Mouse (Mus musculus): ENCODE data around the gene Mthfr. TPM values are rescaled to one million over a fixed set of nuclear protein-coding genes. Genes with fewer than 3 reads are reported as not detected.

Gene Mthfr
- polyA plus RNA-seq, 2 experiments: 21.0 to 37.4 TPM

- WGBS: 85% methylated on average over 9 of the region's 9 CpGs
- H3K4me1 ChIP-seq (ENCODE audit: control insufficient read depth, insufficient read depth, low read length): no peaks in the 10 kb centered on the region
- H3K27ac ChIP-seq (replicated peaks; ENCODE audit: low read depth, low read length): no peak overlapping the region
- no peak overlapping the region for H3K4me3 ChIP-seq (replicated peaks; ENCODE audit: low read length)
- TF ChIP-seq POLR2A (IDR thresholded peaks at IDR 0.05; ENCODE audit: borderline replicate concordance, extremely low read depth, insufficient read depth, insufficient read length): no peak
- DNase-seq (ENCODE audit: low spot score): no peak
- H3K9me3 ChIP-seq (ENCODE audit: control insufficient read depth, low read length): no peaks in the 10 kb centered on the region
- H3K9ac ChIP-seq (ENCODE audit: low read depth, low read length, severe bottlenecking): no peak overlapping the region
- no peak for ATAC-seq (ENCODE audit: low FRiP score, low read depth)
- H3K36me3 ChIP-seq (ENCODE audit: control insufficient read depth, insufficient read depth, low read length): no peaks in the 10 kb centered on the region
- no peak overlapping the region for H3K4me2 ChIP-seq (replicated peaks; ENCODE audit: low read depth, low read length, severe bottlenecking)
- H3K27me3 ChIP-seq (ENCODE audit: control insufficient read depth, insufficient read depth, low read length): no peaks in the 10 kb centered on the region
Observed at GRCm38 (mm10) chr4:148069602-148070218, 30.8 kb downstream of the Mthfr start.

- Histone ChIP-seq H3K4me2 (replicated peaks; ENCODE audit: low read depth, low read length, severe bottlenecking) (no peak overlapping the region), H3K9me3 (ENCODE audit: control insufficient read depth, low read length) (no peaks in the 10 kb centered on the region), H3K4me1 (ENCODE audit: control insufficient read depth, insufficient read depth, low read length) (peaks cover 4% of the 10 kb centered on the region; the same call in 1 of the 2 replicates), H3K9ac (ENCODE audit: low read depth, low read length, severe bottlenecking) (no peak overlapping the region), H3K27me3 (ENCODE audit: control insufficient read depth, insufficient read depth, low read length) (no peaks in the 10 kb centered on the region), H3K27ac (replicated peaks; ENCODE audit: low read depth, low read length) (no peak overlapping the region), H3K4me3 (replicated peaks; ENCODE audit: low read length) (no peak overlapping the region), H3K36me3 (ENCODE audit: control insufficient read depth, insufficient read depth, low read length) (no peaks in the 10 kb centered on the region)
- 29% methylated on average over 5 of the region's 5 CpGs for WGBS
- ATAC-seq (ENCODE audit: low FRiP score, low read depth) (peak; percentile 29; the same call in 1 of the 2 replicates), DNase-seq (ENCODE audit: low spot score) (no peak)
- TF ChIP-seq POLR2A (IDR thresholded peaks at IDR 0.05; ENCODE audit: borderline replicate concordance, extremely low read depth, insufficient read depth, insufficient read length): no peak
Observed at GRCm38 (mm10) chr4:148071508-148071907, 32.6 kb downstream of the Mthfr start.

- Histone ChIP-seq H3K27me3 (ENCODE audit: control insufficient read depth, insufficient read depth, low read length) (no peaks in the 10 kb centered on the region), H3K27ac (replicated peaks; ENCODE audit: low read depth, low read length) (no peak overlapping the region), H3K9ac (ENCODE audit: low read depth, low read length, severe bottlenecking) (peak overlapping the region; percentile 46), H3K36me3 (ENCODE audit: control insufficient read depth, insufficient read depth, low read length) (0 out of 2 replicates have a peak, but pooled peaks cover 5% of the 10 kb centered on the region), H3K9me3 (ENCODE audit: control insufficient read depth, low read length) (no peaks in the 10 kb centered on the region), H3K4me3 (replicated peaks; ENCODE audit: low read length) (peak overlapping the region; percentile 27), H3K4me1 (ENCODE audit: control insufficient read depth, insufficient read depth, low read length) (peaks cover 4% of the 10 kb centered on the region; the same call in 1 of the 2 replicates), H3K4me2 (replicated peaks; ENCODE audit: low read depth, low read length, severe bottlenecking) (peak overlapping the region; percentile 48)
- ATAC-seq (ENCODE audit: low FRiP score, low read depth) (no peak), DNase-seq (ENCODE audit: low spot score) (no peak)
- WGBS: 47% methylated on average over 17 of the region's 17 CpGs
- TF ChIP-seq POLR2A (IDR thresholded peaks at IDR 0.05; ENCODE audit: borderline replicate concordance, extremely low read depth, insufficient read depth, insufficient read length): no peak
Observed at GRCm38 (mm10) chr4:148074521-148075189, 35.8 kb downstream of the Mthfr start.

- ATAC-seq (ENCODE audit: low FRiP score, low read depth) (no peak), DNase-seq (ENCODE audit: low spot score) (peak; percentile 72)
- peaks cover 4% of the 10 kb centered on the region; the same call in 1 of the 2 replicates for H3K4me1 ChIP-seq (ENCODE audit: control insufficient read depth, insufficient read depth, low read length)
- H3K27me3 ChIP-seq (ENCODE audit: control insufficient read depth, insufficient read depth, low read length): no peaks in the 10 kb centered on the region
- no peak overlapping the region for H3K27ac ChIP-seq (replicated peaks; ENCODE audit: low read depth, low read length)
- H3K4me3 ChIP-seq (replicated peaks; ENCODE audit: low read length): peak overlapping the region; percentile 27
- peak overlapping the region; percentile 48 for H3K4me2 ChIP-seq (replicated peaks; ENCODE audit: low read depth, low read length, severe bottlenecking)
- 32% methylated on average over 21 of the region's 21 CpGs for WGBS
- peak overlapping the region; percentile 46 for H3K9ac ChIP-seq (ENCODE audit: low read depth, low read length, severe bottlenecking)
- no peaks in the 10 kb centered on the region for H3K9me3 ChIP-seq (ENCODE audit: control insufficient read depth, low read length)
- H3K36me3 ChIP-seq (ENCODE audit: control insufficient read depth, insufficient read depth, low read length): 0 out of 2 replicates have a peak, but pooled peaks cover 6% of the 10 kb centered on the region
- no peak for TF ChIP-seq POLR2A (IDR thresholded peaks at IDR 0.05; ENCODE audit: borderline replicate concordance, extremely low read depth, insufficient read depth, insufficient read length)
Observed at GRCm38 (mm10) chr4:148075259-148075658, 36.4 kb downstream of the Mthfr start.

- Histone ChIP-seq H3K4me1 (ENCODE audit: control insufficient read depth, insufficient read depth, low read length) (peaks cover 4% of the 10 kb centered on the region; the same call in 1 of the 2 replicates), H3K36me3 (ENCODE audit: control insufficient read depth, insufficient read depth, low read length) (peaks cover 10% of the 10 kb centered on the region; the same call in 1 of the 2 replicates), H3K4me2 (replicated peaks; ENCODE audit: low read depth, low read length, severe bottlenecking) (no peak overlapping the region), H3K9me3 (ENCODE audit: control insufficient read depth, low read length) (no peaks in the 10 kb centered on the region), H3K27ac (replicated peaks; ENCODE audit: low read depth, low read length) (no peak overlapping the region), H3K27me3 (ENCODE audit: control insufficient read depth, insufficient read depth, low read length) (no peaks in the 10 kb centered on the region), H3K9ac (ENCODE audit: low read depth, low read length, severe bottlenecking) (no peak overlapping the region), H3K4me3 (replicated peaks; ENCODE audit: low read length) (no peak overlapping the region)
- TF ChIP-seq POLR2A (IDR thresholded peaks at IDR 0.05; ENCODE audit: borderline replicate concordance, extremely low read depth, insufficient read depth, insufficient read length): no peak
- 91% methylated on average over 6 of the region's 6 CpGs for WGBS
- ATAC-seq (ENCODE audit: low FRiP score, low read depth): no peak
- no peak for DNase-seq (ENCODE audit: low spot score)
Observed at GRCm38 (mm10) chr4:148075881-148076280, 37.0 kb downstream of the Mthfr start.

Data from limb, embryonic 14.5 days (tissue).